Mouse (Mus musculus): ENCODE results near the gene Med6.
A peak's percentile ranks its signal among the peaks of the same experiment; 100 is the strongest.
"Not testable (repeated sequence)": the region's sequence is repeated elsewhere in the genome, so short reads cannot be mapped to it uniquely, and the experiment has no call there.

The Med6 gene

GRCm38 (mm10) chr12:81547163-81547562 lies 47.6 kb downstream of the Med6 start:
- no peak for DNase-seq

GRCm38 (mm10) chr12:81533029-81533419 lies 61.8 kb downstream of the Med6 start:
- DNase-seq = no peak

- DNase-seq = peak; percentile 93
Observed at GRCm38 (mm10) chr12:81532316-81533028, 62.3 kb downstream of the Med6 start, which contains the start of the genes Gm20498 and Synj2bp. Gm20498 (minus strand) TSS chr12:81532905. Synj2bp (minus strand) TSS chr12:81532911.

GRCm38 (mm10) chr12:81530587-81530986 lies 64.2 kb downstream of the Med6 start:
- not testable (repeated sequence) for DNase-seq

Data from embryo, embryonic 11 days (tissue).